Mouse (Mus musculus): ENCODE data around the gene Clec2h. TPM values are rescaled to one million over a fixed set of nuclear protein-coding genes. Genes with fewer than 3 reads are reported as not detected.
"Not testable (repeated sequence)": the region's sequence is repeated elsewhere in the genome, so short reads cannot be mapped to it uniquely, and the experiment has no call there.

The Clec2h gene
- total RNA-seq (2021): not detected
- long read RNA-seq, experiment 1: 0 reads
- long read RNA-seq, experiment 2: 0 reads

- no peak for DNase-seq
- intact Hi-C loops (cut with DNase I; ENCODE audit: low total_unique reads): no loop called here
Measured at GRCm38 (mm10) chr6:128662206-128662605, at the start of gene Clec2h. Gene Clec2h, plus strand, starts transcription at chr6:128662385.

- intact Hi-C loops (cut with DNase I; ENCODE audit: low total_unique reads): no loop called here
- no peak for DNase-seq
Measured at GRCm38 (mm10) chr6:128622733-128623132, 39.5 kb upstream of the Clec2h start.

- intact Hi-C loops (cut with DNase I; ENCODE audit: low total_unique reads): not testable (repeated sequence)
Measured at GRCm38 (mm10) chr6:128623433-128623832, 38.8 kb upstream of the Clec2h start, which contains the start of gene Klrb1a. Gene Klrb1a, minus strand, starts transcription at chr6:128623533.

GRCm38 (mm10) chr6:128624425-128624824 is 37.8 kb upstream of the Clec2h start:
- intact Hi-C loops (cut with DNase I; ENCODE audit: low total_unique reads): no loop called here

More at GRCm38 (mm10) chr6:128623433-128623832, 38.8 kb upstream of the Clec2h start, which contains the start of gene Klrb1a:
- not testable (repeated sequence) for DNase-seq

GRCm38 (mm10) chr6:128625246-128625645 is 36.9 kb upstream of the Clec2h start:
- DNase-seq; intact Hi-C loops (cut with DNase I; ENCODE audit: low total_unique reads): not testable (repeated sequence)

More at GRCm38 (mm10) chr6:128624425-128624824, 37.8 kb upstream of the Clec2h start:
- no peak for DNase-seq

- intact Hi-C loops (cut with DNase I; ENCODE audit: low total_unique reads): not testable (repeated sequence)
- DNase-seq: peak; percentile 13
Measured at GRCm38 (mm10) chr6:128629771-128630739, 32.1 kb upstream of the Clec2h start.

GRCm38 (mm10) chr6:128630912-128631905 is 31.0 kb upstream of the Clec2h start:
- intact Hi-C loops (cut with DNase I; ENCODE audit: low total_unique reads); DNase-seq: not testable (repeated sequence)

- intact Hi-C loops (cut with DNase I; ENCODE audit: low total_unique reads): no loop called here
Measured at GRCm38 (mm10) chr6:128640673-128641072, 21.5 kb upstream of the Clec2h start.

GRCm38 (mm10) chr6:128641116-128641716 is 21.0 kb upstream of the Clec2h start:
- intact Hi-C loops (cut with DNase I; ENCODE audit: low total_unique reads): no loop called here

More at GRCm38 (mm10) chr6:128640673-128641072, 21.5 kb upstream of the Clec2h start:
- no peak for DNase-seq

GRCm38 (mm10) chr6:128643999-128644398 is 18.2 kb upstream of the Clec2h start:
- DNase-seq: no peak
- intact Hi-C loops (cut with DNase I; ENCODE audit: low total_unique reads): no loop called here

More at GRCm38 (mm10) chr6:128641116-128641716, 21.0 kb upstream of the Clec2h start:
- DNase-seq: no peak

- DNase-seq; intact Hi-C loops (cut with DNase I; ENCODE audit: low total_unique reads): not testable (repeated sequence)
Measured at GRCm38 (mm10) chr6:128644694-128645093, 17.5 kb upstream of the Clec2h start.

GRCm38 (mm10) chr6:128645708-128646107 is 16.5 kb upstream of the Clec2h start:
- DNase-seq; intact Hi-C loops (cut with DNase I; ENCODE audit: low total_unique reads): not testable (repeated sequence)

- intact Hi-C loops (cut with DNase I; ENCODE audit: low total_unique reads): no loop called here
- DNase-seq: no peak
Measured at GRCm38 (mm10) chr6:128649681-128650080, 12.5 kb upstream of the Clec2h start.

- intact Hi-C loops (cut with DNase I; ENCODE audit: low total_unique reads): no loop called here
- DNase-seq: no peak
Measured at GRCm38 (mm10) chr6:128650187-128650586, 12.0 kb upstream of the Clec2h start.

GRCm38 (mm10) chr6:128650827-128651226 is 11.4 kb upstream of the Clec2h start:
- DNase-seq; intact Hi-C loops (cut with DNase I; ENCODE audit: low total_unique reads): not testable (repeated sequence)

GRCm38 (mm10) chr6:128652938-128653337 is 9.2 kb upstream of the Clec2h start:
- intact Hi-C loops (cut with DNase I; ENCODE audit: low total_unique reads): no loop called here

GRCm38 (mm10) chr6:128661249-128661648 is 936 bp upstream of the Clec2h start:
- intact Hi-C loops (cut with DNase I; ENCODE audit: low total_unique reads): no loop called here
- no peak for DNase-seq

More at GRCm38 (mm10) chr6:128652938-128653337, 9.2 kb upstream of the Clec2h start:
- DNase-seq: no peak

- no peak for DNase-seq
- intact Hi-C loops (cut with DNase I; ENCODE audit: low total_unique reads): no loop called here
Measured at GRCm38 (mm10) chr6:128669936-128670335, 7.8 kb downstream of the Clec2h start.

- intact Hi-C loops (cut with DNase I; ENCODE audit: low total_unique reads): no loop called here
- no peak for DNase-seq
Measured at GRCm38 (mm10) chr6:128679574-128679973, 17.4 kb downstream of the Clec2h start.

All from gastrocnemius, postnatal 14 days (tissue).